Mouse (Mus musculus) stomach, postnatal 0 days (tissue): ENCODE measurements around the gene Akp3. TPM values are rescaled to one million over a fixed set of nuclear protein-coding genes. Genes with fewer than 3 reads are reported as not detected.
A peak's percentile ranks its signal among the peaks of the same experiment; 100 is the strongest.

Experiments used
- ATAC-seq: fragments of 200-750 bp; cut with Nextera tagmentation; 2 replicates; pipeline ENCODE4 v1.8.0; 2017; ENCODE audit not compliant: low FRiP score, low TSS enrichment
- DNase-seq: peaks from one replicate; pipeline ENCODE4 v3.0.0-alpha.2; 2016; ENCODE audit warnings: low spot score
- H3K27ac ChIP-seq: fragments of 300-500 bp; sonication (generic); replicated peaks from 2 replicates; pipeline ENCODE4 v1.5.1; 2014; ENCODE audit warnings: mild to moderate bottlenecking, control low read depth
- H3K27me3 ChIP-seq: fragments of 300-500 bp; sonication (generic); 2 replicates; pipeline ENCODE4 v1.6.1; 2014; ENCODE audit warnings: low read length; ENCODE audit not compliant: control insufficient read depth, insufficient read depth
- H3K36me3 ChIP-seq: fragments of 300-500 bp; sonication (generic); 2 replicates; pipeline ENCODE4 v1.6.1; 2014; ENCODE audit warnings: low read length, mixed read lengths; ENCODE audit not compliant: control insufficient read depth, insufficient read depth
- H3K4me1 ChIP-seq: fragments of 300-500 bp; sonication (generic); replicated peaks from 2 replicates; pipeline ENCODE4 v1.6.1; 2014; ENCODE audit warnings: antibody characterized with exemption; ENCODE audit not compliant: control insufficient read depth, insufficient read depth
- H3K4me2 ChIP-seq: fragments of 300-500 bp; sonication (generic); replicated peaks from 2 replicates; pipeline ENCODE4 v1.6.1; 2014; ENCODE audit warnings: low read depth, mild to moderate bottlenecking, control low read depth, moderate library complexity
- H3K4me3 ChIP-seq: fragments of 300-500 bp; sonication (generic); 2 replicates; pipeline ENCODE4 v1.5.1; 2014; ENCODE audit warnings: low read depth, low read length, control low read depth
- H3K9ac ChIP-seq: fragments of 300-500 bp; sonication (generic); 2 replicates; pipeline ENCODE4 v1.6.1; 2014; ENCODE audit warnings: mild to moderate bottlenecking, low read length, control low read depth, mixed read lengths
- H3K9me3 ChIP-seq: fragments of 300-500 bp; sonication (generic); 2 replicates; pipeline ENCODE4 v1.6.1; 2016; ENCODE audit warnings: low read length; ENCODE audit not compliant: control insufficient read depth
- CTCF ChIP-seq: IDR thresholded peaks from 2 replicates; pipeline ENCODE4 v1.5.1; 2016; ENCODE audit warnings: antibody characterized with exemption, low read depth, mild to moderate bottlenecking, moderate library complexity
- EP300 ChIP-seq: optimal IDR thresholded peaks from 2 replicates; pipeline ENCODE3; 2016; ENCODE audit warnings: antibody characterized with exemption
- WGBS: fragments of 180-500 bp; shearing (Covaris S2); extraction: QIAGEN DNeasy Blood & Tissue Kit; methylation state at CpG from one replicate; pipeline ENCODE4 v1.1.7; 2014; 5-methylcytosine and 5-hydroxymethylcytosine counted together
- polyA plus RNA-seq: library from polyadenylated mRNA; unstranded; fragments of >200 nt; fragmentation: Nextera tagmentation; extraction: Ambion mirVana; gene quantifications from 2 replicates; pipeline ENCODE4 v1.2.1, GENCODE M21; 2015

The Akp3 gene
- polyA plus RNA-seq, 1 experiment from 2014 or later = 0.38 TPM

DNA sequence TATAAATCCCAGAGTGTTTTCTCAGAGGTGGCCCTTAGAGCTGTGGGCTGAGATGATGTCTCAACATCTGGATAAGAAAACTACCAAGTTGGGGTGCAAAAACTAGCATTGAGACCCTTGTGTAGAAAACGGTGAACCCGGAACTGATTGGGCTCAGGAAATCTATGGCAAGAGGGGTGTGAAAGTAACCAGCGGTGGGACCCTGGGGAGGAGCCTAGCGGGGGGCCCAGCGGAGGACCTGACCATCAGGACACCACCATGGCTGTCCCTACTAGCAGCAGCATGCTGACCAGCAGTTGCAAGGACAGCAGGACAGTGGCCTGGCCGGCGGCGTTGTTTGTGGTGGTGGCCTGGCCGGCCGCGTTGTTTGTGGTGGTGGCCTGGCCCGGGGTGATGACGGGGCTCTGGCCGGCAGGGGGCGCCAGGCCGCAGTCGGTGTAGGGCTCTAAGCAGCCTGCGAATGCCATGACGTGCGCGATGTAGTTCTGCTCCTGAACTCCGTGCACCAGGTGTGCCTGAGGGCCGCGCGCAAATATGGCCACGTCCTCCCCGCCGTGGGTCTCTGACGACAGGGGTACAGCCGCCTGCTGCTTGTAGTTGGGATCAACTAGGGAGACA, 26.3 kb upstream of the Akp3 start:
- Histone ChIP-seq H3K9me3 (no peaks in the 10 kb centered on the region), H3K27ac (no peak overlapping the region), H3K4me3 (no peak overlapping the region), H3K4me2 (no peak overlapping the region), H3K4me1 (no peaks in the 10 kb centered on the region), H3K36me3 (no peaks in the 10 kb centered on the region), H3K27me3 (no peaks in the 10 kb centered on the region), H3K9ac (no peak overlapping the region)
- DNase-seq = peak; percentile 74
- 16% methylated on average over 30 of the region's 30 CpGs for WGBS
- TF ChIP-seq EP300 = no peak
- peak; percentile 85 for TF ChIP-seq CTCF
- peak; percentile 81 for ATAC-seq

DNA sequence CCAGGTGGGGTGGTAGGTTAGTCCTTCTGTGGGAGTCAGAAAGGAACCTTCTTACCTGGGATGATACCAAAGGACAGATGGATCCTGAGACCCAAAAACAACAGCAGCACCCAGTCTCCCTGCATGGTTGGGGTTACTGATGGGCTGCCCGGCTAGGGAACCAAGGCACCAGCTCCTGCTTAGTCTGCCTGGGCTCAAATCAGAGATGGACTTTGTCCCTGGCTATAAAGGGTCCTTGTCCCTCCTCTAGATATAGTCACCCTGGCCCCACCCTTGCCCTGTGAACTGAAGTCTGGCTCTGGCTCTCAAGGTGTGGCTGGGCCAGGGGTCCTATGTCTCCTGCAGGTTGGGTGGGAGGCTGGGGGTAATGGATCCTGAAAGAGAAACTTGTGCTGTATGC, 23.4 kb upstream of the Akp3 start, which contains the start of gene Alpi:
Alpi (minus strand) TSS at position 196 of the 400 bp plus-strand sequence.
- H3K4me3 ChIP-seq = no peak within 1 kb of the TSS
- no peak within 1 kb of the TSS for H3K9ac ChIP-seq
- 47% methylated on average over 1 of the region's 1 CpGs for WGBS

DNA sequence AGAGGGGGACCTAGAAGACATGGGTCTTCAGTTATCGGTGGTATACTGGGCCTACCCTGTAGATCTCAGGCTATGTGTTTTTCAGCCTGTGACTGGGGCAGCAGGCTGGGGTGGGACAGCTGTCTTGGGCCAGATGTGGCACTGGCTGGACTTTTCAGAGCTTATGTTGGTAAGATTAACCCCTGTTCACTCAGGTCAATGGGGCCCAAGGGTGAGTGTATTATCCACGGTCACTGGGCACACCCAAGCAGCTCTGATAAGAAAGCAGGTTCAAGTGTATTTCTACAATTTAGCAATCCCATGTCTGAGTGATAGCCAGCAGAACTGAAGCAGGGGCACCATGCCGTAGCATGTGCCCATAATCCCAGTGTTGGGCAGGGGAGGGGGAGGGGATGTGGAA, 22.7 kb upstream of the Akp3 start:
- ATAC-seq (peak; percentile 31; the same call in 1 of the 2 replicates), DNase-seq (peak; percentile 38)
- TF ChIP-seq EP300 = no peak
- no peak for TF ChIP-seq CTCF
- Histone ChIP-seq H3K4me3 (no peak overlapping the region), H3K27me3 (no peaks in the 10 kb centered on the region), H3K36me3 (no peaks in the 10 kb centered on the region), H3K9ac (no peak overlapping the region), H3K4me1 (no peaks in the 10 kb centered on the region), H3K9me3 (no peaks in the 10 kb centered on the region), H3K27ac (no peak overlapping the region), H3K4me2 (no peak overlapping the region)
- WGBS = 68% methylated on average over 3 of the region's 3 CpGs

More for the DNA sequence above, 23.4 kb upstream of the Akp3 start, which contains the start of gene Alpi:
- Histone ChIP-seq H3K9me3 (no peaks in the 10 kb centered on the region), H3K36me3 (no peaks in the 10 kb centered on the region), H3K27me3 (no peaks in the 10 kb centered on the region), H3K4me2 (no peak within 1 kb of the TSS), H3K27ac (no peak within 1 kb of the TSS), H3K4me1 (no peaks in the 10 kb centered on the region)
- DNase-seq (peak; percentile 21), ATAC-seq (no peak)
- TF ChIP-seq CTCF (no peak), EP300 (no peak)

DNA sequence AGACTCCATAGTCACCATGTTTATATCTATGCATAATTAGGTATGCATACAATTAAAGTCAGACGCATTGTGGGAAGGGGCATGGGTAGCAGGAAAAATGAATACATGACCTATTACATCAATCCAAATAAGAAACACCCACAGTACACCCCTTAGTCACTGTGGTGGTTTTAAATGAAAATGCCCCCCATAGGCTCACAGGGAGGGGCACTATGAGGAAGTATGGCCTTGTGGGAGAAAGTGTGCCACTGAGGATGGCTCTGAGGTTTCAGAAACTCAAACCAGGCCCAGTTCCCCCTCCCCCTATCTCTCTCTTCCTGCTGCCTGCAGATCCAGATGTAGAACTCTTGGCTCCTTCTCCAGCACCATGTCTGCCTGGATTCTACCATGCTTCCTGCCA, 20.8 kb upstream of the Akp3 start:
- no peak overlapping the region for H3K27ac ChIP-seq
- H3K36me3 ChIP-seq = no peaks in the 10 kb centered on the region
- H3K4me2 ChIP-seq = no peak overlapping the region
- no peak for TF ChIP-seq EP300
- TF ChIP-seq CTCF = no peak
- H3K4me3 ChIP-seq = no peak overlapping the region
- H3K9me3 ChIP-seq = no peaks in the 10 kb centered on the region
- DNase-seq = no peak
- no peak for ATAC-seq
- no peak overlapping the region for H3K9ac ChIP-seq
- H3K27me3 ChIP-seq = no peaks in the 10 kb centered on the region
- 88% methylated on average over 1 of the region's 1 CpGs for WGBS
- no peaks in the 10 kb centered on the region for H3K4me1 ChIP-seq

DNA sequence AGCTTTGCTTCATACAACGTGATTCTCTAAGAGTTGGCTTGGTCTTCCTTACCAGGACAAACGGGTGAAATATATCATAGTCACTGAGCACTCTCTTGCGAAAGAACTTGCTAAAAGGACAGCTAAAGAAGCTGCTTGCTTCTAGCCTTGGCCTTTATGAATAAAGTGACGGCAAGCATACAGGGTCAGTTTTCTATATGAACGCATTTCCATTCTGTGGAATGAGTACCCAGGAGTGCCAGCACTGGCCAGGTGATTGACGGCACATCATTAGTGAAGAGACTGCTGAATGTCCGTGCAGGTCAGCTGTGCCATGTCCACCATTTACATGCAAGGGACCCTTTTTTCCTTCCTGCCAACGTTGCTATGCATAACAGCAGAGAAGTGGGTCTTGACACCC, 18.2 kb upstream of the Akp3 start:
- no peaks in the 10 kb centered on the region for H3K36me3 ChIP-seq
- TF ChIP-seq EP300 (no peak), CTCF (no peak)
- no peaks in the 10 kb centered on the region for H3K27me3 ChIP-seq
- H3K4me2 ChIP-seq = no peak overlapping the region
- no peak overlapping the region for H3K9ac ChIP-seq
- ATAC-seq (no peak), DNase-seq (no peak)
- no peak overlapping the region for H3K27ac ChIP-seq
- no peak overlapping the region for H3K4me3 ChIP-seq
- H3K9me3 ChIP-seq = no peaks in the 10 kb centered on the region
- no peaks in the 10 kb centered on the region for H3K4me1 ChIP-seq
- 67% methylated on average over 8 of the region's 8 CpGs for WGBS

DNA sequence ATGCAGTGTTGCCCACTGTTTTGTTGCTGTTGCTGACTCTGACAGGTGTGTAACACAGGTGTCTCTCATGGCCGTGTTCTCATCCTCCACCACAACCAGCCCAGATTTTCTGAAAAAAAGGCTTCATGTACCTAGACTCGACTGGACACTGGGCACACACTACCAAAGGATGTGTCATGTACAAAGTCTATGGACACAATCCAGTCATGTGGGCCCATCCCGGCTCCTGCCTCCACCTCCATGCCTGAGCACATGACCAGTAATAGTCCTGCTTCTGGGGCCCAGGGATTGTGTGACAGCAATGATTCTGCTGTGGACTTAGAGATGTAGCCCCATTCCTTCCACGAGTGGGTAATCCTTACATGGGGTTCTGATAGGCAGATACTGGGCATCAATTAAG, 16.2 kb upstream of the Akp3 start:
- Histone ChIP-seq H3K27me3 (no peaks in the 10 kb centered on the region), H3K9me3 (no peaks in the 10 kb centered on the region), H3K4me2 (no peak overlapping the region), H3K36me3 (no peaks in the 10 kb centered on the region), H3K9ac (no peak overlapping the region), H3K4me3 (no peak overlapping the region), H3K27ac (no peak overlapping the region), H3K4me1 (no peaks in the 10 kb centered on the region)
- 91% methylated on average over 4 of the region's 4 CpGs for WGBS
- DNase-seq (no peak), ATAC-seq (no peak)
- TF ChIP-seq CTCF (no peak), EP300 (no peak)
